Mouse (Mus musculus) G1E (cell line): ENCODE measurements around the gene Ccnl1. TPM values are rescaled to one million over a fixed set of nuclear protein-coding genes. Genes with fewer than 3 reads are reported as not detected.

Source experiments
- ATAC-seq: 2 replicates; pipeline ENCODE4 v1.8.0; 2016; ENCODE audit warnings: mild to moderate bottlenecking; ENCODE audit not compliant: insufficient number of reproducible peaks, poor library complexity, low FRiP score, severe bottlenecking; ENCODE audit errors: extremely low read depth
- DNase-seq: peaks from one replicate; pipeline ENCODE4 v3.0.0; 2012; ENCODE audit warnings: low spot score
- H3K27me3 ChIP-seq: 2 replicates; pipeline ENCODE4 v1.6.1; 2012; ENCODE audit warnings: mild to moderate bottlenecking, low read length, inconsistent platforms; ENCODE audit not compliant: insufficient read depth
- H3K36me3 ChIP-seq: replicated peaks from 2 replicates; pipeline ENCODE3; 2012; ENCODE audit warnings: mild to moderate bottlenecking, inconsistent platforms
- H3K4me1 ChIP-seq: 2 replicates; pipeline ENCODE4 v1.6.1; 2012; ENCODE audit warnings: low read depth, low read length, inconsistent platforms, mixed read lengths; ENCODE audit not compliant: insufficient read depth
- H3K4me3 ChIP-seq: 2 replicates; pipeline ENCODE4 v1.5.1; 2012; ENCODE audit warnings: low read depth, mild to moderate bottlenecking, inconsistent platforms, low read length, moderate library complexity, mixed read lengths
- H3K9me3 ChIP-seq: replicated peaks from 2 replicates; pipeline ENCODE4 v1.6.1; 2012; ENCODE audit warnings: inconsistent platforms
- CTCF ChIP-seq: IDR thresholded peaks from 2 replicates; pipeline ENCODE4 v1.5.1; 2012; ENCODE audit warnings: low read depth, low read length, inconsistent platforms, mixed read lengths
- GATA1 ChIP-seq: IDR thresholded peaks from 2 replicates; pipeline ENCODE4 v1.6.1; 2012; ENCODE audit warnings: borderline replicate concordance, low read length, inconsistent platforms, mixed read lengths
- GATA2 ChIP-seq: IDR thresholded peaks from 2 replicates; pipeline ENCODE4 v1.6.1; 2012; ENCODE audit warnings: low read depth, low read length, inconsistent platforms, borderline replicate concordance
- POLR2AphosphoS5 ChIP-seq: IDR thresholded peaks from 2 replicates; pipeline ENCODE4 v1.6.1; 2012; ENCODE audit warnings: low read depth, low read length, inconsistent platforms; ENCODE audit not compliant: insufficient replicate concordance
- TAL1 ChIP-seq: conservative IDR thresholded peaks from 2 replicates; pipeline ENCODE4 v1.6.1; 2012; ENCODE audit warnings: low read depth, low read length, inconsistent platforms, mixed read lengths
- polyA plus RNA-seq: library from polyadenylated mRNA; stranded (reverse); fragments of >175 nt; gene quantifications from 2 replicates; pipeline ENCODE4 v1.2.3, GENCODE M21; 2012
- total RNA-seq, 2 experiments: library from RNA; stranded (forward) in 1 of 2; stranded (reverse) in 1 of 2; fragments of 200-1000 nt in 1 of 2; fragments of >200 nt in 1 of 2; fragmentation: Nextera tagmentation in 1 of 2; gene quantifications; 2 replicates each; pipeline ENCODE4 v1.2.3; 2014 to 2017

Gene Ccnl1
- total and polyA plus RNA-seq, 3 experiments, result 30.5 to 227 (median 167) TPM

GRCm38 (mm10) chr3:65907536-65907935, 50.5 kb downstream of the Ccnl1 start:
- Histone ChIP-seq H3K9me3 (no peaks in the 10 kb centered on the region), H3K36me3 (no peaks in the 10 kb centered on the region), H3K4me1 (no peaks in the 10 kb centered on the region), H3K27me3 (peaks cover 10% of the 10 kb centered on the region; the same call in 1 of the 2 replicates), H3K4me3 (no peak overlapping the region)
- ATAC-seq, result no peak
- no peak for DNase-seq
- TF ChIP-seq GATA2, result no peak

GRCm38 (mm10) chr3:65905281-65906169, 52.5 kb downstream of the Ccnl1 start:
- TF ChIP-seq GATA2 (no peak), CTCF (no peak), GATA1 (no peak), POLR2AphosphoS5 (no peak), TAL1 (no peak)
- Histone ChIP-seq H3K9me3 (no peaks in the 10 kb centered on the region), H3K27me3 (peaks cover 7% of the 10 kb centered on the region; the same call in 1 of the 2 replicates), H3K36me3 (no peaks in the 10 kb centered on the region), H3K4me3 (no peak overlapping the region), H3K4me1 (no peaks in the 10 kb centered on the region)
- no peak for DNase-seq
- no peak for ATAC-seq

- no peak for TF ChIP-seq GATA2
- TF ChIP-seq POLR2AphosphoS5, result no peak
- TF ChIP-seq CTCF, result no peak
- no peak for TF ChIP-seq TAL1
- TF ChIP-seq GATA1, result no peak
- H3K4me3 ChIP-seq, result no peak overlapping the region
- H3K4me1 ChIP-seq, result no peaks in the 10 kb centered on the region
- H3K9me3 ChIP-seq, result no peaks in the 10 kb centered on the region
- no peaks in the 10 kb centered on the region for H3K36me3 ChIP-seq
- peaks cover 7% of the 10 kb centered on the region; the same call in 1 of the 2 replicates for H3K27me3 ChIP-seq
- DNase-seq (no peak), ATAC-seq (no peak)
These were observed 53.3 kb downstream of the Ccnl1 start for GRCm38 (mm10) chr3:65904711-65905110.

DNA sequence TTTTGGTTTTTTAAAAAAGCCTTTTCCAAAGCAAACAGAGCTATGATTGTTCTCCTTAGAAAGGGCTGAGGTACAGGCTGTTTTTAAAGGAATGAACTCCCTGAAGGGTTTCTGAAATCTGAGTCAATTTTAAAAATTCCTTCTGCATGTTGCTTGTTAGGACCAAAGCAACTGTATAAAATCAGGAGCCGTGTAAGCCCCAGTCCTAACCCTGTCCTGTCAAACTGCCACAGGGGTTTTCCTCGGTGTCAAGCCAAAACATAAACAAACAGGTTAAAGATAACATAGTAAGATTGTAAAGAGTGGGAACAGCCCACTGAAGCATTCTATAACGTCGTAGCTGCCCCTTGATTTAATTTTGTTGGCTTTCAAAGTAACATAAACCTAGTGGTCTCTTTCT, 53.9 kb downstream of the Ccnl1 start:
- ATAC-seq (no peak), DNase-seq (no peak)
- Histone ChIP-seq H3K36me3 (no peaks in the 10 kb centered on the region), H3K9me3 (no peaks in the 10 kb centered on the region), H3K4me3 (no peak overlapping the region), H3K4me1 (no peaks in the 10 kb centered on the region), H3K27me3 (0 out of 2 replicates have a peak, but pooled peaks cover 3% of the 10 kb centered on the region)
- TF ChIP-seq POLR2AphosphoS5 (no peak), TAL1 (no peak), GATA1 (no peak), GATA2 (no peak), CTCF (no peak)

GRCm38 (mm10) chr3:65898598-65899278, 59.3 kb downstream of the Ccnl1 start:
- no peak for TF ChIP-seq TAL1
- TF ChIP-seq POLR2AphosphoS5, result no peak
- no peak for TF ChIP-seq GATA1
- TF ChIP-seq CTCF, result no peak
- TF ChIP-seq GATA2, result no peak
- Histone ChIP-seq H3K9me3 (no peaks in the 10 kb centered on the region), H3K27me3 (peaks cover 8% of the 10 kb centered on the region; the same call in 1 of the 2 replicates), H3K4me3 (no peak overlapping the region), H3K4me1 (no peaks in the 10 kb centered on the region), H3K36me3 (no peaks in the 10 kb centered on the region)
- no peak for ATAC-seq
- DNase-seq, result no peak

GRCm38 (mm10) chr3:65897233-65897993, 60.6 kb downstream of the Ccnl1 start:
- Histone ChIP-seq H3K4me1 (no peaks in the 10 kb centered on the region), H3K27me3 (peaks cover 5% of the 10 kb centered on the region; the same call in 1 of the 2 replicates), H3K4me3 (no peak overlapping the region), H3K9me3 (no peaks in the 10 kb centered on the region), H3K36me3 (no peaks in the 10 kb centered on the region)
- no peak for DNase-seq
- TF ChIP-seq POLR2AphosphoS5 (no peak), GATA1 (no peak), CTCF (no peak), TAL1 (no peak), GATA2 (no peak)
- no peak for ATAC-seq
